Mouse (Mus musculus): ENCODE data around the gene Rbms1. TPM values are rescaled to one million over a fixed set of nuclear protein-coding genes. Genes with fewer than 3 reads are reported as not detected.

Rbms1 gene
- total RNA-seq, 1 experiment from 2014 or later = 91.2 TPM

GRCm38 (mm10) chr2:60863827-60864226 is 99.2 kb downstream of the Rbms1 start:
- no peak for ATAC-seq (replicated peaks; ENCODE audit: insufficient number of reproducible peaks, low FRiP score, low TSS enrichment, poor library complexity, severe bottlenecking)

- ATAC-seq (replicated peaks; ENCODE audit: insufficient number of reproducible peaks, low FRiP score, low TSS enrichment, poor library complexity, severe bottlenecking) = no peak
Measured at GRCm38 (mm10) chr2:60862913-60863711, 99.9 kb downstream of the Rbms1 start.

- ATAC-seq (replicated peaks; ENCODE audit: insufficient number of reproducible peaks, low FRiP score, low TSS enrichment, poor library complexity, severe bottlenecking) = no peak
Measured at GRCm38 (mm10) chr2:60858116-60858515, 104.9 kb downstream of the Rbms1 start.

GRCm38 (mm10) chr2:60856097-60856496 is 106.9 kb downstream of the Rbms1 start:
- ATAC-seq (replicated peaks; ENCODE audit: insufficient number of reproducible peaks, low FRiP score, low TSS enrichment, poor library complexity, severe bottlenecking) = no peak

- peak; percentile 59; the same call in 1 of the 2 replicates for ATAC-seq (replicated peaks; ENCODE audit: insufficient number of reproducible peaks, low FRiP score, low TSS enrichment, poor library complexity, severe bottlenecking)
Measured at GRCm38 (mm10) chr2:60855006-60855405, 108.0 kb downstream of the Rbms1 start.

- ATAC-seq (replicated peaks; ENCODE audit: insufficient number of reproducible peaks, low FRiP score, low TSS enrichment, poor library complexity, severe bottlenecking) = no peak
Measured at GRCm38 (mm10) chr2:60851898-60852297, 111.1 kb downstream of the Rbms1 start.

GRCm38 (mm10) chr2:60851057-60851718 is 111.8 kb downstream of the Rbms1 start:
- no peak for ATAC-seq (replicated peaks; ENCODE audit: insufficient number of reproducible peaks, low FRiP score, low TSS enrichment, poor library complexity, severe bottlenecking)

- peak; percentile 69 for ATAC-seq (replicated peaks; ENCODE audit: insufficient number of reproducible peaks, low FRiP score, low TSS enrichment, poor library complexity, severe bottlenecking)
Measured at GRCm38 (mm10) chr2:60848478-60848877, 114.5 kb downstream of the Rbms1 start.

- no peak for ATAC-seq (replicated peaks; ENCODE audit: insufficient number of reproducible peaks, low FRiP score, low TSS enrichment, poor library complexity, severe bottlenecking)
Measured at GRCm38 (mm10) chr2:60847984-60848383, 115.0 kb downstream of the Rbms1 start.

GRCm38 (mm10) chr2:60845316-60845894 is 117.6 kb downstream of the Rbms1 start:
- ATAC-seq (replicated peaks; ENCODE audit: insufficient number of reproducible peaks, low FRiP score, low TSS enrichment, poor library complexity, severe bottlenecking) = peak; percentile 42; the same call in 1 of the 2 replicates

GRCm38 (mm10) chr2:60844259-60844658 is 118.7 kb downstream of the Rbms1 start:
- no peak for ATAC-seq (replicated peaks; ENCODE audit: insufficient number of reproducible peaks, low FRiP score, low TSS enrichment, poor library complexity, severe bottlenecking)

GRCm38 (mm10) chr2:60843633-60844032 is 119.4 kb downstream of the Rbms1 start:
- ATAC-seq (replicated peaks; ENCODE audit: insufficient number of reproducible peaks, low FRiP score, low TSS enrichment, poor library complexity, severe bottlenecking) = no peak

- peak; percentile 90 for ATAC-seq (replicated peaks; ENCODE audit: insufficient number of reproducible peaks, low FRiP score, low TSS enrichment, poor library complexity, severe bottlenecking)
Measured at GRCm38 (mm10) chr2:60842976-60843375, 120.0 kb downstream of the Rbms1 start.

GRCm38 (mm10) chr2:60840922-60841321 is 122.1 kb downstream of the Rbms1 start:
- no peak for ATAC-seq (replicated peaks; ENCODE audit: insufficient number of reproducible peaks, low FRiP score, low TSS enrichment, poor library complexity, severe bottlenecking)

GRCm38 (mm10) chr2:60839498-60839897 is 123.5 kb downstream of the Rbms1 start:
- no peak for ATAC-seq (replicated peaks; ENCODE audit: insufficient number of reproducible peaks, low FRiP score, low TSS enrichment, poor library complexity, severe bottlenecking)

- ATAC-seq (replicated peaks; ENCODE audit: insufficient number of reproducible peaks, low FRiP score, low TSS enrichment, poor library complexity, severe bottlenecking) = no peak
Measured at GRCm38 (mm10) chr2:60838856-60839255, 124.1 kb downstream of the Rbms1 start.

GRCm38 (mm10) chr2:60837616-60838015 is 125.4 kb downstream of the Rbms1 start:
- no peak for ATAC-seq (replicated peaks; ENCODE audit: insufficient number of reproducible peaks, low FRiP score, low TSS enrichment, poor library complexity, severe bottlenecking)

- no peak for ATAC-seq (replicated peaks; ENCODE audit: insufficient number of reproducible peaks, low FRiP score, low TSS enrichment, poor library complexity, severe bottlenecking)
Measured at GRCm38 (mm10) chr2:60836237-60836636, 126.8 kb downstream of the Rbms1 start.

GRCm38 (mm10) chr2:60834293-60834692 is 128.7 kb downstream of the Rbms1 start:
- ATAC-seq (replicated peaks; ENCODE audit: insufficient number of reproducible peaks, low FRiP score, low TSS enrichment, poor library complexity, severe bottlenecking) = no peak

GRCm38 (mm10) chr2:60832254-60832653 is 130.7 kb downstream of the Rbms1 start:
- no peak for ATAC-seq (replicated peaks; ENCODE audit: insufficient number of reproducible peaks, low FRiP score, low TSS enrichment, poor library complexity, severe bottlenecking)
